Mouse (Mus musculus) small intestine, adult 10 weeks (tissue): ENCODE results near the gene Spop. TPM values are rescaled to one million over a fixed set of nuclear protein-coding genes. Genes with fewer than 3 reads are reported as not detected.

ENCODE experiments used
- polyA plus RNA-seq: library from polyadenylated mRNA; stranded (reverse); fragments of 350-450 nt; fragmentation: Illumina TruSeq; extraction: RNeasy Lipid Tissue Mini Kit (QIAGEN cat#74804); gene quantifications from one replicate; pipeline ENCODE4 v1.2.3, GENCODE M21; 2014; ENCODE audit warnings: low replicate concordance

Gene Spop
- polyA plus RNA-seq = 88.0 TPM

DNA sequence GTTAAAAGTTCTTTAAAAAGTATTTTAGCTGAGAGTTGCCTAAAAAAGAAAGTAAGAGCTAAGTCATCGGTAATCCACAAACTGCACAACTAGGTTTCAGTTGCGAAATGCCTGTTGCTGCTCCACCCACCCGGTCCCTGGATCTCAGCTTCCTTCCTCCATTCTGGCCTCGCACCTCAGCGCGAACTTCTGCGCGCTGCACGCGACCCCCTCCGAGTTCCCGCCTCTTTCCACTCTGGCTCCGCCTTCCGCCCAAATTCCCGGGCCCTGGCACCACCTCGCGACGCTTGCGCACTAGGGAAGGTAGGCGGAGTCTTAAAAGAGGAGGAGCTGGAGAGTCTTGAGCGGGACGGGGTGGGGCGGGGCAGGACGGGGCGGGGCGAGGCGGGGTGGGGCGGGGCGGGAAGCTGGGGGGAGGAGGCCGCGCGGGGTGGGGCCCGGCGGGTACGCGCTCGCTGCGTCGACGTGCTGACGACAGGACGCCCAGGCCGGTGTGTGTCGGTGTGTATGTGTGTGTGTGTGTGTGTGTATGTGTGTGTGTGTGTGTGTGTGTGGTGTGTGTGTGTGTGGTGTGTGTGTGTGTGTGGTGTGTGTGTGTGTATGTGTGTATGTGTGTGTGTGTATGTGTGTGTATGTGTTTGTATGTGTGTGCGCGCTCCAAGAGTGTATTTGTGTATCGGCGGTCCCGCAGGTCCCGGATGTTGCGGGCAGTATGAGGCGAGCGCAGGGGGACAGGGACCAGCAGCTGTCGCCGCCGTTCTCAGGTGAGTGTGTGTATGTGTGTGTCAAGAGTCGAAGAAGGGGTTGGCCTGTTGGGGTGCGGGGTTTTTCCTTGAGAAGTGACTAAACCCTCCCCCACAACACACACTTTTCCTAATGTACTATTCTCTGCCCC lies at the start of gene Spop:
Gene Spop (plus strand): TSS at position 440 of the 895 bp plus-strand sequence.

DNA sequence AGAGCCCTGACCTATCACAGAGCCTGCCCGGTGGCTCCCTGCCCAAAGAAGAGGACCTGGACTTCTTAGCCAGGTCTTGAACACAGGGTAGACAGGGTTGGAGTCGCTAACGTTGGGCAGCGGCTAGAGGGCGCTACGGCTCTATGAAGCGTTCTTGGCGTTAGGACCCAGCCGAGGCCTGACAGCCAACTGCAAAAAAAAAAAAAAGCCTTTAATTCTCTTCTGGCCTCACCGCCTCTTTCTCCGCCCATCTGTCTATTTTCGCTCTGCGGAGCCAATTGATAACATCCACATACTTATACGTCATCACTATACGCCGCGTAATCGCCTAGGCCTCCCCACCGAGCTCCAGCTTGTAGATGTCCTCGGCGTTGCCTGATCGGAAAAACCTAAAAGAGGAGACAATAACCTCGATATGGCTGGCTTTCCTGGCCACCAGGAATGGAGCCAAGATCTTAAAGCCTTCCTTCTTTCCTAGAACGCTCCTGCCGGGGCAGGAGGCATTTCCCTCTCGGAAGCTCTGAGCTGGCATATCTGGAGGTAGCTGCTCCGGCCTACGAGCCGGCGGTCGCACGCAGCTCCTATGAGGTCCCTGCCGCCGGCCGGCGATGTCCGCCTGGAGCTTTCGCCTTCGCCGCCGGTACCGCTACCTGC lies 29.4 kb upstream of the Spop start, which contains the start of gene Slc35b1:
Gene Slc35b1 (plus strand): TSS at position 374 of the 654 bp plus-strand sequence.

GRCm38 (mm10) chr11:95514298-95514861 lies 100.5 kb downstream of the Spop start, which contains the start of gene Nxph3:
TSS of gene Nxph3 (minus strand) at chr11:95514570.

Other genes with a start within 250 kb of the Spop start
- gene Tac4, start 152.6 kb upstream of the Spop start, polyA plus RNA-seq = not detected
- gene Kat7, start 103.8 kb upstream of the Spop start, polyA plus RNA-seq = 28.7 TPM
- 0.82 TPM for gene Fam117a, start 77.1 kb upstream of the Spop start, polyA plus RNA-seq
- gene Slc35b1, start 29.4 kb upstream of the Spop start, polyA plus RNA-seq = 144 TPM
- gene Nxph3, start 100.5 kb downstream of the Spop start, polyA plus RNA-seq = not detected
- not detected for gene Ngfr, start 173.7 kb downstream of the Spop start, polyA plus RNA-seq